Mouse (Mus musculus) ES-Bruce4 (cell line): ENCODE data around the gene Pcbp2. TPM values are rescaled to one million over a fixed set of nuclear protein-coding genes. Genes with fewer than 3 reads are reported as not detected.

ENCODE experiments used
- H3K27ac ChIP-seq: 2 replicates; pipeline ENCODE4 v1.5.1; 2012; ENCODE audit warnings: low read length, inconsistent platforms; ENCODE audit not compliant: insufficient read depth
- H3K27me3 ChIP-seq: 2 replicates; pipeline ENCODE4 v1.6.1; 2012; ENCODE audit warnings: mild to moderate bottlenecking, low read length, inconsistent platforms; ENCODE audit not compliant: control insufficient read depth, poor library complexity, insufficient read depth, severe bottlenecking
- H3K36me3 ChIP-seq: 2 replicates; pipeline ENCODE4 v1.6.1; 2012; ENCODE audit warnings: inconsistent platforms, mild to moderate bottlenecking, low read length, moderate library complexity; ENCODE audit not compliant: control insufficient read depth, poor library complexity, insufficient read depth, severe bottlenecking
- H3K4me1 ChIP-seq: one replicate; pipeline ENCODE4 v1.8.1; 2011; ENCODE audit warnings: low read length; ENCODE audit not compliant: control insufficient read depth, insufficient read depth
- H3K4me3 ChIP-seq: 2 replicates; pipeline ENCODE4 v1.5.1; 2011; ENCODE audit warnings: low read depth, mild to moderate bottlenecking, low read length
- H3K9ac ChIP-seq: 2 replicates; pipeline ENCODE4 v1.6.1; 2012; ENCODE audit warnings: low read depth, mild to moderate bottlenecking, inconsistent platforms; ENCODE audit not compliant: poor library complexity, severe bottlenecking
- H3K9me3 ChIP-seq: replicated peaks from 2 replicates; pipeline ENCODE4 v1.6.1; 2012; ENCODE audit warnings: mild to moderate bottlenecking, low read length, inconsistent platforms; ENCODE audit not compliant: control insufficient read depth, poor library complexity, insufficient read depth, severe bottlenecking
- CTCF ChIP-seq: IDR thresholded peaks from one replicate; pipeline ENCODE4 v1.8.1; 2011; ENCODE audit warnings: low read depth, low read length
- EP300 ChIP-seq: IDR thresholded peaks from 2 replicates; pipeline ENCODE4 v1.6.1; 2011; ENCODE audit warnings: low read depth, low read length; ENCODE audit not compliant: insufficient read depth
- POLR2A ChIP-seq: IDR thresholded peaks from one replicate; pipeline ENCODE4 v1.8.1; 2011; ENCODE audit warnings: low read length; ENCODE audit not compliant: insufficient read depth
- polyA plus RNA-seq: library from polyadenylated mRNA; stranded (reverse); fragments of >200 nt; gene quantifications from 2 replicates; pipeline ENCODE4 v1.2.4, GENCODE M21; 2011; ENCODE audit warnings: low read depth; ENCODE audit not compliant: missing spikeins, insufficient read depth, insufficient read length

Gene Pcbp2
- polyA plus RNA-seq, 1 experiment: 1,129 TPM

- Histone ChIP-seq H3K4me1 (peaks cover 7% of the 10 kb centered on the region), H3K9me3 (no peaks in the 10 kb centered on the region), H3K27ac (0 out of 2 replicates have a peak overlapping the region, but pooled peaks have one; percentile 12), H3K27me3 (no peaks in the 10 kb centered on the region), H3K4me3 (no peak overlapping the region), H3K36me3 (no peaks in the 10 kb centered on the region; the same call in 1 of the 2 replicates), H3K9ac (no peak overlapping the region)
- no peak for TF ChIP-seq EP300
- no peak for TF ChIP-seq POLR2A
- TF ChIP-seq CTCF: no peak
These were observed 41.0 kb downstream of the Pcbp2 start for GRCm38 (mm10) chr15:102511285-102511833.

- Histone ChIP-seq H3K27ac (no peak overlapping the region), H3K36me3 (no peaks in the 10 kb centered on the region; the same call in 1 of the 2 replicates), H3K4me1 (peaks cover 7% of the 10 kb centered on the region), H3K4me3 (no peak overlapping the region), H3K9me3 (no peaks in the 10 kb centered on the region), H3K27me3 (no peaks in the 10 kb centered on the region), H3K9ac (no peak overlapping the region)
- TF ChIP-seq EP300 (no peak), CTCF (no peak), POLR2A (no peak)
These were observed 41.7 kb downstream of the Pcbp2 start for GRCm38 (mm10) chr15:102512010-102512409.

- Histone ChIP-seq H3K27ac (no peak overlapping the region), H3K27me3 (no peaks in the 10 kb centered on the region), H3K4me1 (peaks cover 7% of the 10 kb centered on the region), H3K9ac (no peak overlapping the region), H3K36me3 (no peaks in the 10 kb centered on the region; the same call in 1 of the 2 replicates), H3K9me3 (no peaks in the 10 kb centered on the region), H3K4me3 (no peak overlapping the region)
- TF ChIP-seq POLR2A (no peak), CTCF (no peak), EP300 (no peak)
These were observed 42.1 kb downstream of the Pcbp2 start for GRCm38 (mm10) chr15:102512471-102512870.

GRCm38 (mm10) chr15:102513004-102513403 is 42.7 kb downstream of the Pcbp2 start:
- Histone ChIP-seq H3K27me3 (no peaks in the 10 kb centered on the region), H3K36me3 (no peaks in the 10 kb centered on the region; the same call in 1 of the 2 replicates), H3K4me1 (peaks cover 7% of the 10 kb centered on the region), H3K9ac (no peak overlapping the region), H3K27ac (no peak overlapping the region), H3K4me3 (no peak overlapping the region), H3K9me3 (no peaks in the 10 kb centered on the region)
- TF ChIP-seq EP300 (no peak), CTCF (no peak), POLR2A (no peak)

- Histone ChIP-seq H3K27ac (no peak overlapping the region), H3K4me1 (peaks cover 7% of the 10 kb centered on the region), H3K27me3 (no peaks in the 10 kb centered on the region), H3K9me3 (no peaks in the 10 kb centered on the region), H3K36me3 (no peaks in the 10 kb centered on the region), H3K9ac (no peak overlapping the region), H3K4me3 (no peak overlapping the region)
- no peak for TF ChIP-seq POLR2A
- TF ChIP-seq EP300: no peak
- TF ChIP-seq CTCF: no peak
These were observed 44.9 kb downstream of the Pcbp2 start for GRCm38 (mm10) chr15:102515261-102515660.

- H3K27ac ChIP-seq: peak overlapping the region; percentile 63
- no peaks in the 10 kb centered on the region for H3K27me3 ChIP-seq
- H3K4me3 ChIP-seq: peak overlapping the region; percentile 67
- peak overlapping the region; percentile 62 for H3K9ac ChIP-seq
- H3K4me1 ChIP-seq: peaks cover 7% of the 10 kb centered on the region
- no peaks in the 10 kb centered on the region for H3K36me3 ChIP-seq
- TF ChIP-seq EP300 (no peak), POLR2A (no peak), CTCF (no peak)
- no peaks in the 10 kb centered on the region for H3K9me3 ChIP-seq
These were observed 45.5 kb downstream of the Pcbp2 start for GRCm38 (mm10) chr15:102515791-102516190.
